Mouse (Mus musculus) hindbrain, embryonic 13.5 days (tissue): Measurements from ENCODE around the gene Sgms2. TPM values are rescaled to one million over a fixed set of nuclear protein-coding genes. Genes with fewer than 3 reads are reported as not detected.

Source experiments
- polyA plus RNA-seq: library from polyadenylated mRNA; unstranded; fragments of >200 nt; fragmentation: Nextera tagmentation; extraction: Ambion mirVana; gene quantifications from 2 replicates; pipeline ENCODE4 v1.2.1, GENCODE M21; 2015

Sgms2 gene
- polyA plus RNA-seq, 1 experiment from 2014 or later, result 2.4 TPM

Other genes starting within 250 kb of the Sgms2 start
- 33.1 and 34.1 TPM in 2 replicates for gene Hadh, start 219.3 kb downstream of the Sgms2 start, polyA plus RNA-seq
- gene Cyp2u1, start 188.2 kb downstream of the Sgms2 start, polyA plus RNA-seq, result 5.4 and 6.0 TPM in 2 replicates
- 115 and 116 TPM in 2 replicates for gene Papss1, start 73.4 kb upstream of the Sgms2 start, polyA plus RNA-seq